Mouse (Mus musculus) urinary bladder, postnatal 4 days (tissue): ENCODE results near the gene Ing5.
"Not testable (repeated sequence)": the region's sequence is repeated elsewhere in the genome, so short reads cannot be mapped to it uniquely, and the experiment has no call there.

Experiments
- DNase-seq, 2 experiments: peaks; one replicate each; pipeline ENCODE4 v3.0.0; 2021 to 2022; ENCODE audit warnings: low spot score in 2 of 2

Gene Ing5

GRCm38 (mm10) chr1:93803556-93804507, at the start of gene Ing5:
Gene Ing5, plus strand, starts transcription at chr1:93803965.
- peak; percentile 99 to 100 for DNase-seq

GRCm38 (mm10) chr1:93754573-93755290, 49.0 kb upstream of the Ing5 start, which contains the start of gene Thap4:
Gene Thap4, minus strand, starts transcription at chr1:93754864.
- peak; percentile 90 to 91 for DNase-seq

- no peak for DNase-seq
Observed at GRCm38 (mm10) chr1:93755291-93755610, 48.5 kb upstream of the Ing5 start.

GRCm38 (mm10) chr1:93755618-93756017, 48.1 kb upstream of the Ing5 start:
- no peak for DNase-seq

- no peak for DNase-seq
Observed at GRCm38 (mm10) chr1:93756154-93756553, 47.6 kb upstream of the Ing5 start.

GRCm38 (mm10) chr1:93760076-93760475, 43.7 kb upstream of the Ing5 start:
- DNase-seq = no peak

- DNase-seq = not testable (repeated sequence)
Observed at GRCm38 (mm10) chr1:93763531-93763930, 40.2 kb upstream of the Ing5 start.

GRCm38 (mm10) chr1:93764871-93765591, 38.7 kb upstream of the Ing5 start:
- DNase-seq = no peak

GRCm38 (mm10) chr1:93767600-93767999, 36.2 kb upstream of the Ing5 start:
- DNase-seq = no peak

- DNase-seq = no peak
Observed at GRCm38 (mm10) chr1:93769901-93770300, 33.9 kb upstream of the Ing5 start.

- no peak for DNase-seq
Observed at GRCm38 (mm10) chr1:93776686-93777085, 27.1 kb upstream of the Ing5 start.

GRCm38 (mm10) chr1:93786912-93787311, 16.9 kb upstream of the Ing5 start:
- no peak for DNase-seq

GRCm38 (mm10) chr1:93794526-93794925, 9.2 kb upstream of the Ing5 start:
- DNase-seq = no peak

- DNase-seq = no peak
Observed at GRCm38 (mm10) chr1:93795886-93796285, 7.9 kb upstream of the Ing5 start.

- DNase-seq = no peak
Observed at GRCm38 (mm10) chr1:93800670-93801503, 2.9 kb upstream of the Ing5 start.

- DNase-seq = peak; percentile 87 to 89
Observed at GRCm38 (mm10) chr1:93801741-93802238, 2.0 kb upstream of the Ing5 start, which contains the start of gene Dtymk. Gene Dtymk, minus strand, starts transcription at chr1:93801934.

- no peak for DNase-seq
Observed at GRCm38 (mm10) chr1:93802771-93803170, 994 bp upstream of the Ing5 start.

- DNase-seq = no peak
Observed at GRCm38 (mm10) chr1:93804818-93805217, 1.1 kb downstream of the Ing5 start.

- no peak for DNase-seq
Observed at GRCm38 (mm10) chr1:93805221-93805951, 1.6 kb downstream of the Ing5 start.

GRCm38 (mm10) chr1:93808871-93809270, 5.1 kb downstream of the Ing5 start:
- no peak for DNase-seq
